Mouse (Mus musculus): ENCODE results near the gene Skap1. TPM values are rescaled to one million over a fixed set of nuclear protein-coding genes. Genes with fewer than 3 reads are reported as not detected.

Skap1 gene
- polyA plus RNA-seq, 1 experiment = 0.02 TPM

DNA sequence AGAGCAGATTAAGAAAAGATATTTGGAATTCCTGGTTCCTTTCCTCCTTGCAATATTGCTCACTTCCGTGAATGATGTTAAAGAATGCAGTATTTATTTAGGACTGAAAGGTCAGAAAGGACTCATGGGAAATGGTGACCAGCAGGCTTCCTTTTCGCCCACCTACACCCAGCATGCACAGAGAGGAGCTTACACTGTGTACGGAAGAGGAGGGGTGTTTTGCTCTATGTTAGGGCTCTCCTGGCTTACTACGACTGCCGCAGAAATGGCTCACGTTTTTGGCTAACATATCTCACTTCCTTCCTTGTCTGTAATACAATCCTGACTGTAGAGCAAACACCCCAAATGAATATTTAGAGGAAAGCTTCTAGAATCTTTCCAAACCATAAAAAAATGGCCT is 139.9 kb downstream of the Skap1 start:
- Histone ChIP-seq H3K27me3 (ENCODE audit: control insufficient read depth, insufficient read depth, insufficient read length) (peaks cover 38% of the 10 kb centered on the region), H3K4me3 (no peak overlapping the region), H3ac (ENCODE audit: control insufficient read depth, insufficient read length) (no peak overlapping the region), H3K36me3 (ENCODE audit: control insufficient read depth, insufficient read depth) (no peaks in the 10 kb centered on the region), H3K79me2 (ENCODE audit: control insufficient read depth, insufficient read depth) (no peaks in the 10 kb centered on the region), H3K4me2 (ENCODE audit: low read depth) (no peak overlapping the region)
- no peak for TF ChIP-seq MAX (IDR thresholded peaks at IDR 0.05; ENCODE audit: low read depth)
- TF ChIP-seq TCF3 (IDR thresholded peaks at IDR 0.05; ENCODE audit: insufficient read length, low read depth) = no peak
- TF ChIP-seq POLR2AphosphoS2 (IDR thresholded peaks at IDR 0.05; ENCODE audit: insufficient read length, low read depth) = no peak
- TF ChIP-seq TCF12 (IDR thresholded peaks at IDR 0.05; ENCODE audit: insufficient read depth, poor library complexity, severe bottlenecking) = no peak
- no peak for TF ChIP-seq MYOG (IDR thresholded peaks at IDR 0.05; ENCODE audit: control insufficient read depth in 1 of 3, insufficient read depth in 1 of 3, insufficient read length in 2 of 3, low read depth in 2 of 3)
- TF ChIP-seq E2F4 (IDR thresholded peaks at IDR 0.05; ENCODE audit: insufficient read depth) = no peak
- no peak for TF ChIP-seq POLR2A (IDR thresholded peaks at IDR 0.05; ENCODE audit: insufficient read length, low read depth)
- TF ChIP-seq USF1 (IDR thresholded peaks at IDR 0.05; ENCODE audit: low read depth) = no peak
- TF ChIP-seq MYOD1 (IDR thresholded peaks at IDR 0.05; ENCODE audit: control insufficient read depth in 1 of 3, insufficient read length in 2 of 3, low read depth in 2 of 3) = no peak
- no peak for TF ChIP-seq CEBPB (IDR thresholded peaks at IDR 0.05; ENCODE audit: insufficient read depth, poor library complexity, severe bottlenecking)
- TF ChIP-seq REST (IDR thresholded peaks at IDR 0.05; ENCODE audit: insufficient read depth, insufficient read length) = no peak
- TF ChIP-seq SRF (IDR thresholded peaks at IDR 0.05; ENCODE audit: control insufficient read depth, insufficient read length, low read depth) = no peak

DNA sequence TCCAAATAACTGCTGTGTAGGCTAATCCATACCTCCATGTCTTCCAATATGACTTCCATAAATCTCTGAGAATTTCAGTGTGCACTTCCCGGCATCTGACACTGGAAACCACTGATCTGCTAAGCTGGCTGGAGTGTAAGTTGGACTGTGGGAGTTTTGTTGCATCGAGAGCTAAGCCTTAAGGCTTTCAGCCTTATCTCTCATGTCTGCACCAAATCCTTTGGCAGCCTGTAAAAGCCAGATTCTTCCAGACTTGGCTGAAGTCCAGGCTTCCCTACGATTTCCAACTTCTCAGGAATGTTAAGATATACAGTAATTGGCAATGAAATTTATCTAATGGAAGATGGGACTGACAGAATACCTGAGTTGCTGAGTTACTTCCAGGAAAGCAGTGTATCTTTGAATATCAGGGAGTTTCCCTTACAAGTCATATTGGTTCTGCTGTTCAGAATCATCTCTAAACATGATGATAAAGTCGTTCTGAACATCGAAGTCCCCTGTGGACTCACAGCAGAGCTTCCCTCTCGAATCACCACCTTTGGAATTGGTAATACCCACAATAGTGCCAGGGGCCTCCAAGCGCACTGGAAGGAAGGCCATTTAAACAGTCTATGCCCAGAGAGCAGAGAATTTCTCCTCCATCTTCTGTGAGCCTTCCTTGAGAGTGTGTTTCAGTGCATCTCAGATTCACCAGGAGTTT is 140.5 kb downstream of the Skap1 start:
- Histone ChIP-seq H3K4me3 (no peak overlapping the region), H3K27me3 (ENCODE audit: control insufficient read depth, insufficient read depth, insufficient read length) (peaks cover 39% of the 10 kb centered on the region), H3K4me2 (ENCODE audit: low read depth) (no peak overlapping the region), H3ac (ENCODE audit: control insufficient read depth, insufficient read length) (no peak overlapping the region), H3K36me3 (ENCODE audit: control insufficient read depth, insufficient read depth) (no peaks in the 10 kb centered on the region), H3K79me2 (ENCODE audit: control insufficient read depth, insufficient read depth) (no peaks in the 10 kb centered on the region)
- no peak for TF ChIP-seq E2F4 (IDR thresholded peaks at IDR 0.05; ENCODE audit: insufficient read depth)
- no peak for TF ChIP-seq MYOD1 (IDR thresholded peaks at IDR 0.05; ENCODE audit: control insufficient read depth in 1 of 3, insufficient read length in 2 of 3, low read depth in 2 of 3)
- no peak for TF ChIP-seq POLR2AphosphoS2 (IDR thresholded peaks at IDR 0.05; ENCODE audit: insufficient read length, low read depth)
- no peak for TF ChIP-seq TCF3 (IDR thresholded peaks at IDR 0.05; ENCODE audit: insufficient read length, low read depth)
- no peak for TF ChIP-seq CEBPB (IDR thresholded peaks at IDR 0.05; ENCODE audit: insufficient read depth, poor library complexity, severe bottlenecking)
- no peak for TF ChIP-seq MAX (IDR thresholded peaks at IDR 0.05; ENCODE audit: low read depth)
- TF ChIP-seq POLR2A (IDR thresholded peaks at IDR 0.05; ENCODE audit: insufficient read length, low read depth) = no peak
- no peak for TF ChIP-seq MYOG (IDR thresholded peaks at IDR 0.05; ENCODE audit: control insufficient read depth in 1 of 3, insufficient read depth in 1 of 3, insufficient read length in 2 of 3, low read depth in 2 of 3)
- no peak for TF ChIP-seq USF1 (IDR thresholded peaks at IDR 0.05; ENCODE audit: low read depth)
- TF ChIP-seq TCF12 (IDR thresholded peaks at IDR 0.05; ENCODE audit: insufficient read depth, poor library complexity, severe bottlenecking) = no peak
- TF ChIP-seq REST (IDR thresholded peaks at IDR 0.05; ENCODE audit: insufficient read depth, insufficient read length) = no peak
- no peak for TF ChIP-seq SRF (IDR thresholded peaks at IDR 0.05; ENCODE audit: control insufficient read depth, insufficient read length, low read depth)

DNA sequence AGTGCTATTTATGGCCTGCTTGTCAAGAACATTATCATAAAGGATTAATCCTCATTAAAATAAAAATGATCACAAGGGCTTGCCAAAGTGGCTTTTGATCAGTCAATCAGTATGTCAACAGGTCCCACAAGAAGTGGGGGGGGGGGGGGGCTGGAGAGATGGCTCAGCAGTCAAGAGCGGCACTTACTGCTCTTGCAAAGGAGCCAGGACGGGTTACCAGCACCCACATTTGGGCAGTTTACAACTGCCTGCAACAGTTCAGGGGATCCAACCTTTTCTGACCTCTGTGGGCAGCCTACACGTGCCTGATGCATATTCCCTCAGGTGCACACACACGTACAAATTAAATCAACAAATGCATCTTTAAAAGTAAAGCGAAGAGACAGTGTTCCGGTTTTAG is 141.1 kb downstream of the Skap1 start:
- H3K4me2 ChIP-seq (ENCODE audit: low read depth) = no peak overlapping the region
- no peak overlapping the region for H3ac ChIP-seq (ENCODE audit: control insufficient read depth, insufficient read length)
- H3K27me3 ChIP-seq (ENCODE audit: control insufficient read depth, insufficient read depth, insufficient read length) = peaks cover 36% of the 10 kb centered on the region
- H3K36me3 ChIP-seq (ENCODE audit: control insufficient read depth, insufficient read depth) = no peaks in the 10 kb centered on the region
- H3K4me3 ChIP-seq = no peak overlapping the region
- TF ChIP-seq MAX (IDR thresholded peaks at IDR 0.05; ENCODE audit: low read depth) (no peak), USF1 (IDR thresholded peaks at IDR 0.05; ENCODE audit: low read depth) (no peak), MYOG (IDR thresholded peaks at IDR 0.05; ENCODE audit: control insufficient read depth in 1 of 3, insufficient read depth in 1 of 3, insufficient read length in 2 of 3, low read depth in 2 of 3) (no peak), POLR2A (IDR thresholded peaks at IDR 0.05; ENCODE audit: insufficient read length, low read depth) (no peak), CEBPB (IDR thresholded peaks at IDR 0.05; ENCODE audit: insufficient read depth, poor library complexity, severe bottlenecking) (no peak), SRF (IDR thresholded peaks at IDR 0.05; ENCODE audit: control insufficient read depth, insufficient read length, low read depth) (no peak), MYOD1 (IDR thresholded peaks at IDR 0.05; ENCODE audit: control insufficient read depth in 1 of 3, insufficient read length in 2 of 3, low read depth in 2 of 3) (no peak), E2F4 (IDR thresholded peaks at IDR 0.05; ENCODE audit: insufficient read depth) (no peak), POLR2AphosphoS2 (IDR thresholded peaks at IDR 0.05; ENCODE audit: insufficient read length, low read depth) (no peak), TCF3 (IDR thresholded peaks at IDR 0.05; ENCODE audit: insufficient read length, low read depth) (no peak)
- no peaks in the 10 kb centered on the region for H3K79me2 ChIP-seq (ENCODE audit: control insufficient read depth, insufficient read depth)

DNA sequence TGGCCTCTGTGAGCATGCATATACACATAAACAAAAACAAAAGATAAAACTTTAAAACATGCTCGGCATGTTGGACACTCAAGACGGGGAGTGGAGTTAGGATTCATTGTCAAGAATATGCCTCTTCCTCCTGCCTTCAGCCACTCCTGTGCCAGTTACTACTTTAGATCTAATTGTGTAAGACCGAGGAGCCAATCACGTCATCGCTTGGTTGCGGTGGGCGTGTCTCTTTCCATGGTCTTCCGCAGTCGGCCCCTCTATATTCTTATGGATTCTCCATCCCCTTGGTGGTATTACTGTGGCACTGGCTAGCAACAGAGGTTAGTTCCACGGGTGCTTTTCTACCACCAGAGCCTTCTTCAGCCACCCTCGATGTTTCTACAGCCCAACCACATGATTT is 148.2 kb downstream of the Skap1 start:
- Histone ChIP-seq H3K36me3 (ENCODE audit: control insufficient read depth, insufficient read depth) (no peaks in the 10 kb centered on the region), H3K4me2 (ENCODE audit: low read depth) (no peak overlapping the region), H3K79me2 (ENCODE audit: control insufficient read depth, insufficient read depth) (no peaks in the 10 kb centered on the region), H3K27me3 (ENCODE audit: control insufficient read depth, insufficient read depth, insufficient read length) (peaks cover 31% of the 10 kb centered on the region), H3ac (ENCODE audit: control insufficient read depth, insufficient read length) (no peak overlapping the region), H3K4me3 (no peak overlapping the region)
- no peak for TF ChIP-seq POLR2AphosphoS2 (IDR thresholded peaks at IDR 0.05; ENCODE audit: insufficient read length, low read depth)
- TF ChIP-seq POLR2A (IDR thresholded peaks at IDR 0.05; ENCODE audit: insufficient read length, low read depth) = no peak
- TF ChIP-seq E2F4 (IDR thresholded peaks at IDR 0.05; ENCODE audit: insufficient read depth) = no peak
- TF ChIP-seq MYOG (IDR thresholded peaks at IDR 0.05; ENCODE audit: control insufficient read depth in 1 of 3, insufficient read depth in 1 of 3, insufficient read length in 2 of 3, low read depth in 2 of 3) = no peak
- TF ChIP-seq SRF (IDR thresholded peaks at IDR 0.05; ENCODE audit: control insufficient read depth, insufficient read length, low read depth) = no peak
- no peak for TF ChIP-seq REST (IDR thresholded peaks at IDR 0.05; ENCODE audit: insufficient read depth, insufficient read length)
- no peak for TF ChIP-seq CEBPB (IDR thresholded peaks at IDR 0.05; ENCODE audit: insufficient read depth, poor library complexity, severe bottlenecking)
- TF ChIP-seq MAX (IDR thresholded peaks at IDR 0.05; ENCODE audit: low read depth) = no peak
- no peak for TF ChIP-seq USF1 (IDR thresholded peaks at IDR 0.05; ENCODE audit: low read depth)
